Mouse (Mus musculus) forebrain, embryonic 13.5 days (tissue): ENCODE results near the gene Tet3. TPM values are rescaled to one million over a fixed set of nuclear protein-coding genes. Genes with fewer than 3 reads are reported as not detected.

ENCODE experiments used
- ATAC-seq: fragments of 200-750 bp; cut with Nextera tagmentation; 2 replicates; pipeline ENCODE4 v1.8.0; 2017
- H3K27ac ChIP-seq: fragments of 300-500 bp; sonication (generic); 2 replicates; pipeline ENCODE4 v1.5.1; 2015; ENCODE audit warnings: inconsistent platforms, mild to moderate bottlenecking, moderate library complexity
- H3K27me3 ChIP-seq: fragments of 300-500 bp; sonication (generic); 2 replicates; pipeline ENCODE4 v1.6.1; 2015; ENCODE audit warnings: mild to moderate bottlenecking, inconsistent platforms
- H3K36me3 ChIP-seq: fragments of 300-500 bp; sonication (generic); 2 replicates; pipeline ENCODE4 v1.6.1; 2015; ENCODE audit warnings: mild to moderate bottlenecking, inconsistent platforms; ENCODE audit not compliant: poor library complexity, severe bottlenecking
- H3K4me1 ChIP-seq: fragments of 300-500 bp; sonication (generic); 2 replicates; pipeline ENCODE4 v1.6.1; 2015; ENCODE audit warnings: inconsistent platforms
- H3K4me2 ChIP-seq: fragments of 300-500 bp; sonication (generic); 2 replicates; pipeline ENCODE4 v1.6.1; 2015; ENCODE audit warnings: inconsistent platforms, mild to moderate bottlenecking, moderate library complexity
- H3K4me3 ChIP-seq: fragments of 300-500 bp; sonication (generic); 2 replicates; pipeline ENCODE4 v1.5.1; 2015; ENCODE audit warnings: mild to moderate bottlenecking, inconsistent platforms
- H3K9ac ChIP-seq: fragments of 300-500 bp; sonication (generic); 2 replicates; pipeline ENCODE4 v1.6.1; 2015; ENCODE audit warnings: mild to moderate bottlenecking, inconsistent platforms
- H3K9me3 ChIP-seq: fragments of 300-500 bp; sonication (generic); replicated peaks from 2 replicates; pipeline ENCODE4 v1.6.1; 2016; ENCODE audit warnings: inconsistent platforms
- WGBS: fragments of 180-500 bp; shearing (Covaris S2); methylation state at CpG from one replicate; pipeline ENCODE4 v1.1.7; 2015; 5-methylcytosine and 5-hydroxymethylcytosine counted together
- polyA plus RNA-seq: library from polyadenylated mRNA; unstranded; fragments of >200 nt; fragmentation: Nextera tagmentation; extraction: Ambion mirVana; gene quantifications from 2 replicates; pipeline ENCODE4 v1.2.1, GENCODE M21; 2015

Gene Tet3
- polyA plus RNA-seq, 1 experiment from 2014 or later, result 65.3 TPM

DNA sequence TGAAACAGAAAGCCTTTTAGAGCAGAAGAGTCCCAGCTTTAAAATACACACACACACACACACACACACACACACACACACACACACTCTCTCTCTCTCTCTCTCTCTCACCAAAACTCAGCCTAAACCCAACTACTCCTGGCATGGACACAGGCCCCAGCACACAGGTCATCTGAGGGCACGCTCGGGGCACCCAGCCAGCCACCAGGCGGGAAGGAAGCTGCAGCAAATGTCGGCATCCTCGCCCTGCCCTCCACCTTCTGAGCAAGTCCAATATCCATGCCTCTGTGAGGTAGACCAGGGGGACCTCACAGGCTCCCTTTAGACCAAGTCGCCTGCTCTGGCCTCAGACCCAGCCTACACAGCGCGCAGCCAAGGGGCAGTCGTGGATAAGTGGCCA lies 14.4 kb upstream of the Tet3 start:
- Histone ChIP-seq H3K9ac (no peak overlapping the region), H3K4me1 (no peaks in the 10 kb centered on the region), H3K4me3 (no peak overlapping the region), H3K27me3 (no peaks in the 10 kb centered on the region), H3K9me3 (no peaks in the 10 kb centered on the region), H3K36me3 (0 out of 2 replicates have a peak, but pooled peaks cover 8% of the 10 kb centered on the region), H3K4me2 (no peak overlapping the region), H3K27ac (no peak overlapping the region)
- 89% methylated on average over 9 of the region's 9 CpGs for WGBS
- ATAC-seq, result no peak

GRCm38 (mm10) chr6:83471739-83472138 lies 12.9 kb upstream of the Tet3 start:
- H3K9me3 ChIP-seq, result no peaks in the 10 kb centered on the region
- no peak overlapping the region for H3K4me3 ChIP-seq
- H3K9ac ChIP-seq, result no peak overlapping the region
- no peak for ATAC-seq
- WGBS, result 92% methylated on average over 7 of the region's 7 CpGs
- no peaks in the 10 kb centered on the region for H3K27me3 ChIP-seq
- H3K4me2 ChIP-seq, result no peak overlapping the region
- no peaks in the 10 kb centered on the region for H3K4me1 ChIP-seq
- 0 out of 2 replicates have a peak, but pooled peaks cover 2% of the 10 kb centered on the region for H3K36me3 ChIP-seq
- H3K27ac ChIP-seq, result no peak overlapping the region

DNA sequence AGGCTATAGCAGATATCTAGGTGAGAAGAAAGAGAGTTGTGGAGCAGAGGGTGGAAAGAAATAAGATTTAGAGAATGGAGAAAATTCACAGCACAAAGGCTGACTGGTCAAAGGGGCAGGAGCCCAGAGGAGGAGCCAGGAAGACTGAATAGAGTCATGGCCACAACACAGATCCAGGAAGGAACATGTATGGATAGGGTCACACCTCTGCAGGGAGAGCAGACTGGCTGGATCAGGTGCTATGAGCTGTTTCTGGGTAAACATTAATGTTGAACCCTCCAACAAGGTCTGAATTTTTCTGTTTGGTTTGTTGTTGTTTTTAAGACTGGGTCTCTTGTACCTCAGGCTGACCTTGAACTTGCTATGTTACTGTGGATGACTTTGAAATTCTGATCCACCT lies 5.1 kb upstream of the Tet3 start:
- H3K4me1 ChIP-seq, result no peaks in the 10 kb centered on the region
- H3K9ac ChIP-seq, result no peak overlapping the region
- H3K9me3 ChIP-seq, result no peaks in the 10 kb centered on the region
- H3K27me3 ChIP-seq, result no peaks in the 10 kb centered on the region
- ATAC-seq, result no peak
- no peak overlapping the region for H3K4me3 ChIP-seq
- H3K4me2 ChIP-seq, result no peak overlapping the region
- no peak overlapping the region for H3K27ac ChIP-seq
- no peaks in the 10 kb centered on the region for H3K36me3 ChIP-seq

DNA sequence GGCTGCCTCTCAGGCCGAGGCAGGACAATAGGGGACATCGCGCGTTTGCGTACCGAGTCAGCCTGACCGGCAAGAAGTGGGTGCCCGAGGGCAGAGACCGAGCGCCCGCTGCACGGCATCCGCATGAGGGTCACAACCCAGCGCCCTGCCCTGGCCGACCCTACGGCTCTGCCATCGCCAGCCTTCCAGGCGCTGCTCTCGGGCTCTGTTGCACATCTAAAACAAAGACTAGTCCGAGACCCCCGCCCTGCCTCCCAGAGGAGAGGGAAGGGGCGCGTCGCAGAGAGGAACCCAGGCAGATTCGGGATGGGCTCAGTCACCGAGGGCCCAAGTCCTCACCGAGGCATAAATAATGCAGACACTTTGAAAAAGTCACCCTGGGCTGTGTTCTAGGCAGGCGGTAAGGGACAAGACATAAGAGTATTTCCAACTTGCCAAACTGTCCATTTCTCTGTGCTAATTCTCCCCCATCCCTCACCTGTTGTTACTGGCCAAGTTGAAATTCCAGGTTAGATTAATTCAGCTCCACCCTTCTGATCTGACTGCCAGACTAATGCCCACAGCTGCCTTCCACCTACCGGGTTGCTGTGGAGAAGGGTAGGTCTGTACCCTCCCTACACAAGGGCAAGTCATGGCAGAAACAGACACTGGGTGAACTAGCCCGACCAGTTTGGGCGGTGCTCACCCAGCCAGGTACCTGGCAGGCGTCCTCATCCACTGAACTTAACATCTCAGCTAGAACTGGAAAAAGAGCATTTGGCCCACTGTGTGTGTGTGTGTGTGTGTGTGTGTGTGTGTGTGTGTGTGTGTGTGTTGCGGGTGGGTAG lies 1.7 kb downstream of the Tet3 start:
- no peak for ATAC-seq
- 0 out of 2 replicates have a peak, but pooled peaks cover 3% of the 10 kb centered on the region for H3K36me3 ChIP-seq
- H3K27me3 ChIP-seq, result no peaks in the 10 kb centered on the region
- H3K9me3 ChIP-seq, result no peaks in the 10 kb centered on the region
- H3K4me2 ChIP-seq, result peak overlapping the region; percentile 96
- H3K4me1 ChIP-seq, result peaks cover 42% of the 10 kb centered on the region
- 2% methylated on average over 31 of the region's 33 CpGs for WGBS
- peak overlapping the region; percentile 93 for H3K27ac ChIP-seq
- peak overlapping the region; percentile 83 for H3K4me3 ChIP-seq
- H3K9ac ChIP-seq, result peak overlapping the region; percentile 98

DNA sequence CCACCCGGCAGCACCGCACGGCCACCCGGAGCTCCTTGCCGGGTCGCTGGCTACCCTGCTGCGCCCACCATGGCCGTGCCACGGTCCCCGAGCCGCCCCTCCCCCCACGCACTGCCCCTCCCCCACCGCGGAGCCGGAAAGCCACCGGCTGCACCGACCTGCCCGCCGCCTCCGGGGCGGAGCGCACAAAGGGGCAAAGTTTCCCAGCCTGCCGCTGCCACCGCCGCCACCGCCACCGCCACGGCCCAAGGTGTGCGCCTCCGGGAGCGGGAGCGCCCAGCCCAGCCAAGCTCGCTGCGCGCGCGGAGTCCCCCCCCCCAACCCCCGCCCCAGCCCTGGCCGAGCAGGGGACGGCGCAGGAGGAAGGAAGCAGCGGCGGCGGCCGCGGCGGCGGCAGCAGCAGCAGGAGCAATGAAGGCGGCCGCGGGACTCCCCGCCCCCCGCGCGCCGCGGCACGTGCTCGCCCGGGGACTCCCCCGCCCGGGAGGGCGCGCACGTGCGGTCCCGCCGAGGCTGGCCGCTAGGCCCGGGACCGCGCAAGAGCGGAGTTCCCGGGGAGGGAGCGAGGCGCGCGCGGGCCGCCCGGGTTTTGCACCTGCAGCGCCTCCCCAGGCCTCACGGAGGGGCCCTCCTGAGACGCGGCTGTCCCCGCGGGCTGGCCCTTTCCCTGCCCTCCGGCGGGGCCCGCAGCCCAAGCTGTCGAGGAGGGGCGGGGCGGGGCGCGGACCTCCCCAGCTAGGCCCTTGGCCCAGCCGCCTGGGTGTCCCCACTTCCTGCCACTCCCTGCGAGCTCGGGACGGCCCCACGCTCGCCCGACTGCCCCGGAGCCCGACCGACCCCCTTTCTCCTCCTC lies 2.5 kb downstream of the Tet3 start:
- Histone ChIP-seq H3K4me3 (peak overlapping the region; percentile 83), H3K9ac (peak overlapping the region; percentile 98), H3K4me2 (peak overlapping the region; percentile 96), H3K4me1 (peaks cover 51% of the 10 kb centered on the region), H3K9me3 (no peaks in the 10 kb centered on the region), H3K36me3 (peaks cover 9% of the 10 kb centered on the region), H3K27me3 (no peaks in the 10 kb centered on the region), H3K27ac (peak overlapping the region; percentile 93)
- peak; percentile 83 for ATAC-seq
- under 1% methylated on average over 18 of the region's 105 CpGs for WGBS

DNA sequence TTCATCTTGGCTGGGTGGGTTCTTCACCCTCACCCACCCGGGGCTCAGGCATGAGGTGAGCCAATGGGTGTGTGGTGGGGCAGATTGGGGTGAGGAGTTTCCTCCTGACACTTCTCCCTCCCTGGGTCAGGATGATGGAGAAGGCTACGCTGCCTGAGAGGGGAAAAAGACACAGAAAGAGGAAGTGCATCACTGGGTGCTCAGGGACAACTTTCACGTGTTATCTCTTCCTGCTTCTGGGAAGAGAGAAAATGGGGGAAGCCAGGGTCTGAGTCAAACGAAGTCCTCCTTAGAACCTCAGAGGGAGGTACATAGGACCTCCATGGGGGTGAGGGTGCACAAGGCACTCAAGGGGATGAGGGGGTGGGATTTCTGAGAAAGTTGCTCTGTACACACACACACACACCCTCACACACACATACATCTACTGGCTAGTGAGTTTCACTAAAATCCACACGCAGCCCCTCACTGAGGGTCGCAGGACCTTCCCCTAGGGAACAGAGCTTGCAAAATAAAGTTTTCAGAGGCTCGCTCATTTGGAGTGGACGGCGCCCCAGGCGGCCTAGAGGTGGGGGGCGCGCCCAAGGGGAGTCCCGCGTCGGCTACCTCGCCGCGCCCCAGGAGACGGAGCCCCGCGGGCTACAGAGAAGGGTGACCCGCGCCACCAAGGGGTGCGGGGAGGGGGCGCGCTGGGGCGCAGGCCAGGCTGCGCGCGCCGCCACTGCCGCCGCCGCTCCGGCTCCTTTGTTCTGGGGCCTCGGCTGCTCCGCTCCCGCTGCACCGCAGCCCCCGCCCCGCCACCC lies 3.4 kb downstream of the Tet3 start:
- ATAC-seq, result peak; percentile 66
- H3K9ac ChIP-seq, result peak overlapping the region; percentile 98
- peak overlapping the region; percentile 83 for H3K4me3 ChIP-seq
- H3K36me3 ChIP-seq, result peaks cover 9% of the 10 kb centered on the region
- no peaks in the 10 kb centered on the region for H3K27me3 ChIP-seq
- H3K27ac ChIP-seq, result peak overlapping the region; percentile 93
- no peaks in the 10 kb centered on the region for H3K9me3 ChIP-seq
- H3K4me2 ChIP-seq, result peak overlapping the region; percentile 96
- H3K4me1 ChIP-seq, result peaks cover 59% of the 10 kb centered on the region
- 2% methylated on average over 39 of the region's 41 CpGs for WGBS

GRCm38 (mm10) chr6:83453706-83454105 lies 5.2 kb downstream of the Tet3 start:
- H3K27ac ChIP-seq, result no peak overlapping the region
- peaks cover 19% of the 10 kb centered on the region for H3K36me3 ChIP-seq
- H3K4me2 ChIP-seq, result peak overlapping the region; percentile 96
- H3K9me3 ChIP-seq, result no peaks in the 10 kb centered on the region
- peak overlapping the region; percentile 98 for H3K9ac ChIP-seq
- 44% methylated on average over 11 of the region's 11 CpGs for WGBS
- no peaks in the 10 kb centered on the region for H3K27me3 ChIP-seq
- no peak for ATAC-seq
- H3K4me1 ChIP-seq, result peaks cover 76% of the 10 kb centered on the region
- H3K4me3 ChIP-seq, result peak overlapping the region; percentile 83

GRCm38 (mm10) chr6:83450451-83451303 lies 8.2 kb downstream of the Tet3 start:
- ATAC-seq, result no peak
- WGBS, result 85% methylated on average over 9 of the region's 9 CpGs
- peaks cover 42% of the 10 kb centered on the region for H3K36me3 ChIP-seq
- no peak overlapping the region for H3K27ac ChIP-seq
- H3K4me2 ChIP-seq, result peak overlapping the region; percentile 47
- no peak overlapping the region for H3K4me3 ChIP-seq
- H3K9ac ChIP-seq, result peak overlapping the region; percentile 27; the same call in 1 of the 2 replicates
- H3K27me3 ChIP-seq, result no peaks in the 10 kb centered on the region
- H3K9me3 ChIP-seq, result no peaks in the 10 kb centered on the region
- peaks cover 88% of the 10 kb centered on the region for H3K4me1 ChIP-seq

- Histone ChIP-seq H3K9me3 (no peaks in the 10 kb centered on the region), H3K9ac (no peak overlapping the region; the same call in 1 of the 2 replicates), H3K4me3 (no peak overlapping the region), H3K4me2 (no peak overlapping the region), H3K4me1 (peaks cover 89% of the 10 kb centered on the region), H3K27me3 (no peaks in the 10 kb centered on the region), H3K36me3 (peaks cover 50% of the 10 kb centered on the region), H3K27ac (no peak overlapping the region)
- 86% methylated on average over 3 of the region's 3 CpGs for WGBS
- no peak for ATAC-seq
These were observed 9.4 kb downstream of the Tet3 start for GRCm38 (mm10) chr6:83449440-83449839.

DNA sequence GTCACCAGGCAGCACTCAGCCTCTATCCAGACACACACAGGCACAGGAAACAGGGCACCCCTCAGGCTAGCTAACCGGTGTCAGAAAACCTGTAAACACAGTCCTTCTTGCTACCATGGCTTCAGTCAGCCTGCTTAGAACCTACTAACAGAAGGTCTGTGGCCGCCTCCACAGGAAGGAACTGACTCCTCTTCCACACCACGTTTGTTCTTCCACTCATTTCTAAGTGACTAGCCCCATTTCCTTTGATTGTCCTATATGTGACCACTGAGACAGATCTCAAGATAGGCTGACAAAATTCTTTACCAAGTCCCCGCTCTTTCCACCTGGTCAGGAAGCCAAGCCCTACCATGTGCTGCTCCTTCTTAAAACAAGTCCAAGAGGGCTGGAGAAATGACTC lies 10.0 kb downstream of the Tet3 start:
- Histone ChIP-seq H3K27me3 (no peaks in the 10 kb centered on the region), H3K4me1 (peaks cover 89% of the 10 kb centered on the region), H3K9ac (no peak overlapping the region), H3K4me3 (no peak overlapping the region), H3K27ac (no peak overlapping the region), H3K4me2 (no peak overlapping the region), H3K36me3 (peaks cover 51% of the 10 kb centered on the region), H3K9me3 (no peaks in the 10 kb centered on the region)
- WGBS, result 90% methylated on average over 4 of the region's 4 CpGs
- no peak for ATAC-seq

- Histone ChIP-seq H3K27me3 (no peaks in the 10 kb centered on the region), H3K9me3 (no peaks in the 10 kb centered on the region), H3K27ac (no peak overlapping the region), H3K4me1 (peaks cover 90% of the 10 kb centered on the region), H3K4me3 (no peak overlapping the region), H3K9ac (no peak overlapping the region), H3K4me2 (no peak overlapping the region), H3K36me3 (peaks cover 51% of the 10 kb centered on the region)
- 85% methylated on average over 7 of the region's 7 CpGs for WGBS
- ATAC-seq, result no peak
These were observed 11.9 kb downstream of the Tet3 start for GRCm38 (mm10) chr6:83447031-83447430.
